Mouse (Mus musculus) CH12.LX (cell line): ENCODE data around the gene Lgr6. TPM values are rescaled to one million over a fixed set of nuclear protein-coding genes. Genes with fewer than 3 reads are reported as not detected.

ENCODE experiments used
- DNase-seq: peaks from one replicate; pipeline ENCODE4 v3.0.0-alpha.2; 2013; ENCODE audit errors: extremely low read depth
- H3K27ac ChIP-seq: 2 replicates; pipeline ENCODE4 v1.5.1; 2012; ENCODE audit warnings: low read depth, mild to moderate bottlenecking, control low read depth, moderate library complexity; ENCODE audit not compliant: insufficient read depth
- H3K27me3 ChIP-seq: replicated peaks from 2 replicates; pipeline ENCODE3; 2012; ENCODE audit warnings: inconsistent platforms
- H3K36me3 ChIP-seq, 2 experiments: replicated peaks in 1 of 2; 2 replicates each; pipeline versions ENCODE3 to v1.6.1; 2012; ENCODE audit warnings: inconsistent platforms in 1 of 2, low read length in 1 of 2, mild to moderate bottlenecking in 1 of 2, mixed read lengths in 1 of 2, moderate library complexity in 1 of 2; ENCODE audit not compliant: control insufficient read depth in 1 of 2, insufficient read depth in 1 of 2
- H3K4me1 ChIP-seq, 2 experiments: 2 replicates each; pipeline ENCODE4 v1.6.1; 2012; ENCODE audit warnings: inconsistent platforms in 1 of 2, moderate library complexity in 1 of 2; ENCODE audit not compliant: insufficient read depth in 2 of 2, control insufficient read depth in 1 of 2
- H3K4me2 ChIP-seq: 2 replicates; pipeline ENCODE4 v1.6.1; 2012; ENCODE audit warnings: low read depth, mild to moderate bottlenecking, control low read depth; ENCODE audit not compliant: poor library complexity, insufficient read depth, severe bottlenecking
- H3K4me3 ChIP-seq, 3 experiments: fragments of 150-350 bp in 1 of 3; sonication (generic) in 1 of 3; replicated peaks in 1 of 3; 2 replicates each; pipeline versions ENCODE3 to v1.5.1; 2011 to 2012; ENCODE audit warnings: low read depth in 2 of 3, low read length in 2 of 3, mild to moderate bottlenecking in 2 of 3, moderate library complexity in 2 of 3, control low read depth in 1 of 3, improper control_type of control experiment in 1 of 3, inconsistent platforms in 1 of 3, mixed read lengths in 1 of 3; ENCODE audit not compliant: poor library complexity in 1 of 3
- H3K79me2 ChIP-seq: replicated peaks from 2 replicates; pipeline ENCODE4 v1.6.1; 2012; ENCODE audit warnings: mild to moderate bottlenecking, moderate library complexity; ENCODE audit not compliant: control insufficient read depth, poor library complexity, insufficient read depth, severe bottlenecking; ENCODE audit errors: extremely low read depth
- H3K9ac ChIP-seq: 2 replicates; pipeline ENCODE4 v1.6.1; 2012; ENCODE audit warnings: low read depth, mild to moderate bottlenecking, control low read depth, moderate library complexity; ENCODE audit not compliant: insufficient read depth
- H3K9me3 ChIP-seq: replicated peaks from 2 replicates; pipeline ENCODE3; 2012; ENCODE audit warnings: low read length, inconsistent platforms, mixed read lengths
- BHLHE40 ChIP-seq: IDR thresholded peaks from 2 replicates; pipeline ENCODE4 v1.6.1; 2011; ENCODE audit warnings: mild to moderate bottlenecking, low read depth, low read length, improper control_type of control experiment
- CHD1 ChIP-seq: IDR thresholded peaks from 2 replicates; pipeline ENCODE4 v1.6.1; 2012; ENCODE audit warnings: low read depth, low read length, improper control_type of control experiment, inconsistent platforms
- CTCF ChIP-seq, 2 experiments: IDR thresholded peaks in 1 of 2; conservative IDR thresholded peaks in 1 of 2; 2 replicates each; pipeline ENCODE4 v1.5.1; 2011 to 2012; ENCODE audit warnings: low read depth in 2 of 2, low read length in 2 of 2, improper control_type of control experiment in 1 of 2, inconsistent platforms in 1 of 2, mild to moderate bottlenecking in 1 of 2, moderate library complexity in 1 of 2
- ELF1 ChIP-seq: IDR thresholded peaks from 2 replicates; pipeline ENCODE4 v1.6.1; 2014; ENCODE audit warnings: low read depth, mild to moderate bottlenecking, inconsistent platforms, low read length, improper control_type of control experiment
- ETS1 ChIP-seq: conservative IDR thresholded peaks from 2 replicates; pipeline ENCODE4 v1.6.1; 2012; ENCODE audit warnings: low read depth, mild to moderate bottlenecking, inconsistent platforms, low read length, improper control_type of control experiment, moderate library complexity
- JUN ChIP-seq: IDR thresholded peaks from 2 replicates; pipeline ENCODE4 v1.6.1; 2011; ENCODE audit warnings: low read depth, mild to moderate bottlenecking, low read length, improper control_type of control experiment, moderate library complexity; ENCODE audit not compliant: insufficient read depth
- JUND ChIP-seq: conservative IDR thresholded peaks from 2 replicates; pipeline ENCODE4 v1.6.1; 2011; ENCODE audit warnings: low read depth, low read length, improper control_type of control experiment
- KAT2A ChIP-seq: IDR thresholded peaks from 2 replicates; pipeline ENCODE4 v1.6.1; 2012; ENCODE audit warnings: low read length, improper control_type of control experiment, inconsistent platforms; ENCODE audit not compliant: insufficient replicate concordance
- MEF2A ChIP-seq: IDR thresholded peaks from 2 replicates; pipeline ENCODE4 v1.6.1; 2014; ENCODE audit warnings: low read depth, mild to moderate bottlenecking, inconsistent platforms, low read length, improper control_type of control experiment, borderline replicate concordance
- MXI1 ChIP-seq: IDR thresholded peaks from 2 replicates; pipeline ENCODE4 v1.6.1; 2011; ENCODE audit warnings: mild to moderate bottlenecking, low read depth, low read length, improper control_type of control experiment
- MYC ChIP-seq: IDR thresholded peaks from 2 replicates; pipeline ENCODE4 v1.6.1; 2011; ENCODE audit warnings: low read depth, mild to moderate bottlenecking, improper control_type of control experiment, low read length
- PAX5 ChIP-seq: IDR thresholded peaks from 2 replicates; pipeline ENCODE4 v1.6.1; 2012; ENCODE audit warnings: low read length, inconsistent platforms, mixed read lengths
- POLR2A ChIP-seq: IDR thresholded peaks from 2 replicates; pipeline ENCODE4 v1.6.1; 2011; ENCODE audit warnings: low read depth, mild to moderate bottlenecking, improper control_type of control experiment, low read length
- RAD21 ChIP-seq: IDR thresholded peaks from 2 replicates; pipeline ENCODE4 v1.6.1; 2011; ENCODE audit warnings: low read depth, mild to moderate bottlenecking, low read length, improper control_type of control experiment, moderate library complexity
- TCF12 ChIP-seq: IDR thresholded peaks from 2 replicates; pipeline ENCODE4 v1.6.1; 2014; ENCODE audit warnings: low read depth, mild to moderate bottlenecking, inconsistent platforms, low read length, improper control_type of control experiment
- USF2 ChIP-seq: conservative IDR thresholded peaks from 2 replicates; pipeline ENCODE4 v1.6.1; 2011; ENCODE audit warnings: low read depth, low read length, improper control_type of control experiment
- ZC3H11A ChIP-seq: IDR thresholded peaks from 2 replicates; pipeline ENCODE4 v1.6.1; 2012; ENCODE audit warnings: low read depth, mild to moderate bottlenecking, inconsistent platforms, low read length, improper control_type of control experiment
- ZNF384 ChIP-seq: IDR thresholded peaks from 2 replicates; pipeline ENCODE4 v1.6.1; 2012; ENCODE audit warnings: low read depth, low read length, improper control_type of control experiment, inconsistent platforms
- dilution Hi-C: fragments of 300-500 bp; cut with MboI; formaldehyde crosslinking; loops from 2 replicates; pipeline ENCODE4 v1.14.3; 2020; ENCODE audit warnings: low sequenced_read_pairs; ENCODE audit not compliant: extremely low pct_unique_long_range_greater_than_20kb, extremely low pct_ligation_motif_present
- in situ Hi-C: fragments of 300-500 bp; cut with MboI; formaldehyde crosslinking; loops from 3 replicates; pipeline ENCODE4 v1.14.3; 2019; ENCODE audit warnings: low sequenced_read_pairs, low pct_ligation_motif_present, low pct_unique_long_range_greater_than_20kb, mixed read lengths
- polyA plus RNA-seq: library from polyadenylated mRNA; unstranded; fragments of >175 nt; gene quantifications from 2 replicates; pipeline ENCODE4 v1.2.1, GENCODE M21; 2012; ENCODE audit warnings: low read depth; ENCODE audit not compliant: insufficient read length
- total RNA-seq, 2 experiments: library from RNA; depleted of rRNA; stranded (reverse); fragments of 300-350 nt in 1 of 2; fragments of >200 nt in 1 of 2; gene quantifications; 2 replicates each; pipeline ENCODE4 v1.2.3; 2012 to 2014

The Lgr6 gene
- total and polyA plus RNA-seq, 3 experiments: 0.07 to 0.17 (median 0.16) TPM

DNA sequence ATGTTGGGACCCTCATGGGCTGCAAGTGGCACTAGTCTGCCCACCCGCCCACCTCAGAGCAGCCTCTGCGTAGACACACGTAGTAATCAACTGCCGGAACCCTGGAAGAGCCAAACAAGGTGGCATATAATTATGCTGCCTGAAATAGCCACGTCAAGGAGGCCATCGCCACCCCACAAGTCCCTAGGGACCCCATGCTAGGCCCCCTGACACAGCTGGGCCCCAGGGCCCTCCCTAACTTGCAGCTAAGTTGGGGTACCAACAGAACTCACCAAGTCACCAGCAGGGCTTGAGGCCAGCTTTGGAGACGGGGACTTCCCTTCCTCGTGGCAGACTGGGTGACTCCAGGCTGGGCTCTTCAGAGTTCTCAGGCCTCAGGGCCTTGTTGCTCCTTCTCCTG is 48.2 kb downstream of the Lgr6 start:
- no peaks in the 10 kb centered on the region for H3K36me3 ChIP-seq
- no peak overlapping the region for H3K27ac ChIP-seq
- H3K4me2 ChIP-seq: peak overlapping the region; percentile 17
- H3K27me3 ChIP-seq: peaks cover 15% of the 10 kb centered on the region
- TF ChIP-seq CTCF (conservative IDR thresholded peaks at IDR 0.05 in 1 of 2, IDR thresholded peaks at IDR 0.05 in 1 of 2; ENCODE audit: low read depth in 2 of 2, low read length in 2 of 2): no peak
- TF ChIP-seq TCF12: peak; percentile 69; the same call in 1 of the 2 replicates
- no peak for TF ChIP-seq RAD21
- TF ChIP-seq JUND: no peak
- TF ChIP-seq BHLHE40: peak; percentile 19; the same call in 1 of the 2 replicates
- no peak for TF ChIP-seq CHD1
- no peak for TF ChIP-seq KAT2A
- no peak for TF ChIP-seq ZNF384
- no peak for TF ChIP-seq USF2
- TF ChIP-seq JUN: no peak
- TF ChIP-seq ETS1: no peak; the same call in 1 of the 2 replicates
- peak; percentile 92 for TF ChIP-seq MEF2A
- H3K4me3 ChIP-seq: no peak overlapping the region
- no peaks in the 10 kb centered on the region for H3K79me2 ChIP-seq
- in situ Hi-C loops: no loop called here
- H3K4me1 ChIP-seq: peaks cover 18 to 46% of the 10 kb centered on the region in 2 experiments
- no peaks in the 10 kb centered on the region for H3K9me3 ChIP-seq
- DNase-seq: peak; percentile 77
- no peak overlapping the region for H3K9ac ChIP-seq
- dilution Hi-C loops: no loop called here

GRCm38 (mm10) chr1:135054121-135054520 is 51.0 kb downstream of the Lgr6 start:
- Histone ChIP-seq H3K9ac (no peak overlapping the region), H3K4me3 (no peak overlapping the region), H3K27ac (no peak overlapping the region), H3K4me1 (peaks cover 18 to 45% of the 10 kb centered on the region in 2 experiments), H3K9me3 (no peaks in the 10 kb centered on the region), H3K4me2 (no peak overlapping the region), H3K79me2 (no peaks in the 10 kb centered on the region), H3K27me3 (peaks cover 6% of the 10 kb centered on the region), H3K36me3 (no peaks in the 10 kb centered on the region)
- in situ Hi-C loops (no loop called here), dilution Hi-C loops (no loop called here)
- TF ChIP-seq POLR2A (no peak), RAD21 (no peak), MXI1 (no peak), PAX5 (no peak), ZC3H11A (no peak), MYC (no peak), ELF1 (no peak), CHD1 (no peak), USF2 (no peak), ETS1 (no peak)
- DNase-seq: no peak
